Mouse (Mus musculus) retina, postnatal 7 days (tissue): ENCODE measurements around the gene Ndst2.
A peak's percentile ranks its signal among the peaks of the same experiment; 100 is the strongest.

Experiments used
- DNase-seq: peaks from one replicate; pipeline ENCODE4 v3.0.0-alpha.2; 2012; ENCODE audit warnings: low read depth, low spot score

The Ndst2 gene

GRCm38 (mm10) chr14:20700362-20700761, 34.0 kb downstream of the Ndst2 start:
- no peak for DNase-seq

- DNase-seq: no peak
These were observed 35.8 kb downstream of the Ndst2 start for GRCm38 (mm10) chr14:20698515-20698914.

GRCm38 (mm10) chr14:20696986-20697385, 37.4 kb downstream of the Ndst2 start:
- no peak for DNase-seq

GRCm38 (mm10) chr14:20695761-20696520, 38.4 kb downstream of the Ndst2 start:
- no peak for DNase-seq

GRCm38 (mm10) chr14:20694884-20695760, 39.2 kb downstream of the Ndst2 start, which contains the start of gene Fut11:
Gene Fut11 (plus strand): TSS chr14:20694968.
- peak; percentile 69 for DNase-seq

GRCm38 (mm10) chr14:20694185-20694883, 40.0 kb downstream of the Ndst2 start:
- no peak for DNase-seq

GRCm38 (mm10) chr14:20693589-20694101, 40.7 kb downstream of the Ndst2 start:
- DNase-seq: no peak

GRCm38 (mm10) chr14:20691772-20692171, 42.6 kb downstream of the Ndst2 start:
- DNase-seq: no peak

GRCm38 (mm10) chr14:20689009-20689408, 45.4 kb downstream of the Ndst2 start:
- no peak for DNase-seq

- no peak for DNase-seq
These were observed 47.8 kb downstream of the Ndst2 start for GRCm38 (mm10) chr14:20686576-20686975.

- no peak for DNase-seq
These were observed 51.9 kb downstream of the Ndst2 start for GRCm38 (mm10) chr14:20682498-20682897.

- DNase-seq: no peak
These were observed 52.6 kb downstream of the Ndst2 start for GRCm38 (mm10) chr14:20681742-20682141.

GRCm38 (mm10) chr14:20677906-20678305, 56.5 kb downstream of the Ndst2 start:
- no peak for DNase-seq

GRCm38 (mm10) chr14:20674064-20674833, 60.1 kb downstream of the Ndst2 start, which contains the start of gene Sec24c:
Gene Sec24c (plus strand): TSS chr14:20674308.
- DNase-seq: peak; percentile 99

- DNase-seq: no peak
These were observed 60.7 kb downstream of the Ndst2 start for GRCm38 (mm10) chr14:20673735-20674063.
